12 mouse cellular contexts compared by ENCODE assay signal in genomic region chr8:13037015-13037414, GRCm38 (mm10). TPM values are rescaled to one million over a fixed set of nuclear protein-coding genes. Genes with fewer than 3 reads are reported as not detected.
DNase-seq lines count a peak whose midpoint lies in the region; ATAC-seq and TF ChIP-seq lines count a peak whose summit lies in the region.
"Had no signal": no experiment of that assay in that cellular context is flagged by ENCODE, and none has a peak within 500 bp of the region (broad histone marks: within the 10 kb centered on the region; RNA-seq: fewer than 3 reads in every experiment).

Gene F10, plus strand, starts transcription at chr8:13037308.

- 58% methylated on average over 7 of the region's 7 CpGs for WGBS in heart, embryonic 12.5 days
- WGBS in intestine, postnatal 0 days, result 50% methylated on average over 7 of the region's 7 CpGs

- intact Hi-C loops in left cerebral cortex, postnatal 10 days (cut with DNase I), result no loop called here

- no peaks in the 10 kb centered on the region for H3K27me3 ChIP-seq in heart, embryonic 12.5 days (replicated peaks)
- no peaks in the 10 kb centered on the region for H3K27me3 ChIP-seq in intestine, postnatal 0 days (replicated peaks; ENCODE audit: control insufficient read depth, insufficient read depth, low read length)
- H3K27me3 ChIP-seq: limb, embryonic 13.5 days had no signal

- H3K36me3 ChIP-seq in heart, embryonic 12.5 days, result no peaks in the 10 kb centered on the region
- no peaks in the 10 kb centered on the region for H3K36me3 ChIP-seq in intestine, postnatal 0 days (ENCODE audit: control insufficient read depth, insufficient read depth)
- H3K36me3 ChIP-seq: limb, embryonic 13.5 days had no signal

- H3K9me3 ChIP-seq in heart, embryonic 12.5 days (replicated peaks), result no peaks in the 10 kb centered on the region
- no peaks in the 10 kb centered on the region for H3K9me3 ChIP-seq in intestine, postnatal 0 days (ENCODE audit: control insufficient read depth)
- H3K9me3 ChIP-seq: limb, embryonic 13.5 days had no signal

- H3K27ac ChIP-seq in heart, embryonic 12.5 days (ENCODE audit: poor library complexity, severe bottlenecking), result peak within 1 kb of the TSS; percentile 49
- peak within 1 kb of the TSS; percentile 28 for H3K27ac ChIP-seq in intestine, postnatal 0 days (ENCODE audit: low read depth, low read length)
- H3K27ac ChIP-seq: gastrocnemius, adult 2 months; limb, embryonic 13.5 days had no signal

- DNase-seq in heart, adult 8-10 months (ENCODE audit: low spot score), result no peak
- DNase-seq in lung, postnatal 4 days, result peak; percentile 62 to 74
- DNase-seq in kidney, postnatal 14 days, result no peak
- no peak for DNase-seq in left cerebral cortex, postnatal 10 days (ENCODE audit: extremely low spot score in 1 of 2, low spot score in 2 of 2)
- no peak for DNase-seq in thymus, adult 18-20 months
- DNase-seq: gastrocnemius, adult 2 months had no signal

- ATAC-seq in heart, embryonic 12.5 days (ENCODE audit: insufficient number of reproducible peaks, low FRiP score), result no peak
- ATAC-seq in common myeloid progenitor, adult 5-6 weeks (replicated peaks; ENCODE audit: low read depth, poor library complexity, severe bottlenecking), result peak; percentile 27
- peak; percentile 46; the same call in 1 of the 2 replicates for ATAC-seq in intestine, postnatal 0 days

- no peak within 1 kb of the TSS for H3K4me2 ChIP-seq in heart, embryonic 12.5 days
- peak within 1 kb of the TSS; percentile 43; the same call in 1 of the 2 replicates for H3K4me2 ChIP-seq in intestine, postnatal 0 days (replicated peaks; ENCODE audit: low read depth)
- H3K4me2 ChIP-seq: limb, embryonic 13.5 days had no signal

- no peak within 1 kb of the TSS for H3K4me3 ChIP-seq in heart, embryonic 12.5 days
- no peak within 1 kb of the TSS for H3K4me3 ChIP-seq in intestine, postnatal 0 days (ENCODE audit: low read depth, low read length)
- H3K4me3 ChIP-seq: gastrocnemius, adult 2 months; limb, embryonic 13.5 days had no signal

- H3K4me1 ChIP-seq in heart, embryonic 12.5 days (replicated peaks), result peaks cover 41% of the 10 kb centered on the region
- 0 out of 2 replicates have a peak, but pooled peaks cover 4% of the 10 kb centered on the region for H3K4me1 ChIP-seq in intestine, postnatal 0 days (replicated peaks; ENCODE audit: control insufficient read depth, insufficient read depth, low read length)
- H3K4me1 ChIP-seq: limb, embryonic 13.5 days had no signal

- no peak within 1 kb of the TSS for H3K9ac ChIP-seq in heart, embryonic 12.5 days
- no peak within 1 kb of the TSS for H3K9ac ChIP-seq in intestine, postnatal 0 days (ENCODE audit: low read depth, low read length)
- H3K9ac ChIP-seq: limb, embryonic 13.5 days had no signal

- TF ChIP-seq CTCF in intestine, postnatal 0 days (IDR thresholded peaks at IDR 0.05; ENCODE audit: low read depth), result no peak

RNA-seq across cellular contexts. Expression of gene F10, which starts in this region (rescaled TPM):
- polyA plus RNA-seq in heart, embryonic 12.5 days (2016; fragmentation: Nextera tagmentation; extraction: Ambion mirVana), result 2.7 and 2.8 TPM in 2 replicates
- 1 to 10 TPM in 1 of 4 experiments, under 1 TPM in 3; 0.35 to 5.7 (median 0.47) TPM for total RNA-seq in heart, adult 8-10 months (2022)
- total RNA-seq in common myeloid progenitor, adult 5-6 weeks (2017), result 3.1 and 5.8 TPM in 2 replicates
- polyA plus RNA-seq in intestine, postnatal 0 days (2015; fragmentation: Nextera tagmentation; extraction: Ambion mirVana), result 111 and 116 TPM in 2 replicates
- total RNA-seq in left cerebral cortex, postnatal 10 days (2021), result under 1 TPM in 1 of 2 experiments, not detected in 1; 0.24 TPM
- total RNA-seq: CH12.LX; gastrocnemius, adult 2 months; layer of hippocampus, adult 18-20 months had no signal

Comparison
In these comparisons a context has a peak if more than half of its experiments do, and no peak if none do; other contexts are left out.
1. RNA of gene F10 (polyA plus RNA-seq): 111 to 116 TPM in intestine, postnatal 0 days; 2.7 to 2.8 TPM in heart, embryonic 12.5 days; every median in the first group is over 10 times any median in the second.
2. DNase-seq: peak in lung, postnatal 4 days (2 of 2); none in heart, adult 8-10 months (single experiment), kidney, postnatal 14 days (single experiment), left cerebral cortex, postnatal 10 days (0 of 2) and thymus, adult 18-20 months (0 of 2).